Mouse (Mus musculus) stomach, postnatal 0 days (tissue): ENCODE measurements around the gene Sdc4. TPM values are rescaled to one million over a fixed set of nuclear protein-coding genes. Genes with fewer than 3 reads are reported as not detected.

Experiments used
- ATAC-seq: fragments of 200-750 bp; cut with Nextera tagmentation; 2 replicates; pipeline ENCODE4 v1.8.0; 2017; ENCODE audit not compliant: low FRiP score, low TSS enrichment
- DNase-seq: peaks from one replicate; pipeline ENCODE4 v3.0.0-alpha.2; 2016; ENCODE audit warnings: low spot score
- H3K27ac ChIP-seq: fragments of 300-500 bp; sonication (generic); replicated peaks from 2 replicates; pipeline ENCODE4 v1.5.1; 2014; ENCODE audit warnings: mild to moderate bottlenecking, control low read depth
- H3K27me3 ChIP-seq: fragments of 300-500 bp; sonication (generic); 2 replicates; pipeline ENCODE4 v1.6.1; 2014; ENCODE audit warnings: low read length; ENCODE audit not compliant: control insufficient read depth, insufficient read depth
- H3K36me3 ChIP-seq: fragments of 300-500 bp; sonication (generic); 2 replicates; pipeline ENCODE4 v1.6.1; 2014; ENCODE audit warnings: low read length, mixed read lengths; ENCODE audit not compliant: control insufficient read depth, insufficient read depth
- H3K4me1 ChIP-seq: fragments of 300-500 bp; sonication (generic); replicated peaks from 2 replicates; pipeline ENCODE4 v1.6.1; 2014; ENCODE audit warnings: antibody characterized with exemption; ENCODE audit not compliant: control insufficient read depth, insufficient read depth
- H3K4me2 ChIP-seq: fragments of 300-500 bp; sonication (generic); replicated peaks from 2 replicates; pipeline ENCODE4 v1.6.1; 2014; ENCODE audit warnings: low read depth, mild to moderate bottlenecking, control low read depth, moderate library complexity
- H3K4me3 ChIP-seq: fragments of 300-500 bp; sonication (generic); 2 replicates; pipeline ENCODE4 v1.5.1; 2014; ENCODE audit warnings: low read depth, low read length, control low read depth
- H3K9ac ChIP-seq: fragments of 300-500 bp; sonication (generic); 2 replicates; pipeline ENCODE4 v1.6.1; 2014; ENCODE audit warnings: mild to moderate bottlenecking, low read length, control low read depth, mixed read lengths
- H3K9me3 ChIP-seq: fragments of 300-500 bp; sonication (generic); 2 replicates; pipeline ENCODE4 v1.6.1; 2016; ENCODE audit warnings: low read length; ENCODE audit not compliant: control insufficient read depth
- CTCF ChIP-seq: IDR thresholded peaks from 2 replicates; pipeline ENCODE4 v1.5.1; 2016; ENCODE audit warnings: antibody characterized with exemption, low read depth, mild to moderate bottlenecking, moderate library complexity
- EP300 ChIP-seq: optimal IDR thresholded peaks from 2 replicates; pipeline ENCODE3; 2016; ENCODE audit warnings: antibody characterized with exemption
- WGBS: fragments of 180-500 bp; shearing (Covaris S2); extraction: QIAGEN DNeasy Blood & Tissue Kit; methylation state at CpG from one replicate; pipeline ENCODE4 v1.1.7; 2014; 5-methylcytosine and 5-hydroxymethylcytosine counted together
- polyA plus RNA-seq: library from polyadenylated mRNA; unstranded; fragments of >200 nt; fragmentation: Nextera tagmentation; extraction: Ambion mirVana; gene quantifications from 2 replicates; pipeline ENCODE4 v1.2.1, GENCODE M21; 2015

Sdc4 gene
- polyA plus RNA-seq, 1 experiment from 2014 or later = 133 TPM

- Histone ChIP-seq H3K36me3 (peaks cover 22% of the 10 kb centered on the region), H3K4me1 (peaks cover 11% of the 10 kb centered on the region), H3K9me3 (no peaks in the 10 kb centered on the region), H3K4me2 (no peak overlapping the region), H3K27me3 (no peaks in the 10 kb centered on the region), H3K4me3 (no peak overlapping the region), H3K9ac (no peak overlapping the region), H3K27ac (no peak overlapping the region)
- no peak for DNase-seq
- no peak for ATAC-seq
- 66% methylated on average over 5 of the region's 5 CpGs for WGBS
- TF ChIP-seq CTCF = no peak
- no peak for TF ChIP-seq EP300
Measured at GRCm38 (mm10) chr2:164426952-164427351, 16.7 kb downstream of the Sdc4 start.

GRCm38 (mm10) chr2:164426121-164426520 lies 17.6 kb downstream of the Sdc4 start:
- H3K9ac ChIP-seq = no peak overlapping the region
- peaks cover 22% of the 10 kb centered on the region for H3K36me3 ChIP-seq
- 35% methylated on average over 12 of the region's 12 CpGs for whole genome bisulfite sequencing
- no peaks in the 10 kb centered on the region for H3K27me3 ChIP-seq
- no peak for TF ChIP-seq CTCF
- TF ChIP-seq EP300 = no peak
- H3K4me2 ChIP-seq = no peak overlapping the region
- H3K9me3 ChIP-seq = no peaks in the 10 kb centered on the region
- no peak overlapping the region for H3K4me3 ChIP-seq
- peaks cover 6% of the 10 kb centered on the region for H3K4me1 ChIP-seq
- no peak overlapping the region for H3K27ac ChIP-seq
- peak; percentile 36; the same call in 1 of the 2 replicates for ATAC-seq
- peak; percentile 56 for DNase-seq

DNA sequence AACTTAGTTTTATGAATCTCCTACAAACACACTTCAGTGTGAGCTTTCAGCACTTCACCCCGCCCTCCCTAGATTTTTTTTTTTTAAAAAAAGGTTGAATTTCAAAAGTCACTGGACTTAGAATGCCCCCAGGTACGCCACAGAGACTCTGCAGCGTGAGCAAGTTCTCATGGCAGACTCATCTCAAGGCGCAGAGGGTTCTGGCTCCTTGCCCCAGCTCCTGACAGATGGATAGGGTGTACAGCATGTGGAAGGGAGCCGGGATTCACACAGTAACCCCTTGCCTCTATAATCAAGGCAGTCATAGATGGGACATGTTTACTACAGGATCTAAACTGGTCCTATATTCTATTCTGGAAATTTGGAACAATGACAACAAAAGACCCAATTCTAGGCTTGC lies 18.3 kb downstream of the Sdc4 start:
- Histone ChIP-seq H3K27me3 (no peaks in the 10 kb centered on the region), H3K9me3 (no peaks in the 10 kb centered on the region), H3K4me3 (no peak overlapping the region), H3K4me1 (no peaks in the 10 kb centered on the region), H3K27ac (no peak overlapping the region), H3K9ac (no peak overlapping the region), H3K4me2 (no peak overlapping the region), H3K36me3 (peaks cover 22% of the 10 kb centered on the region)
- 80% methylated on average over 5 of the region's 5 CpGs for WGBS
- no peak for DNase-seq
- ATAC-seq = no peak
- no peak for TF ChIP-seq CTCF
- TF ChIP-seq EP300 = no peak

DNA sequence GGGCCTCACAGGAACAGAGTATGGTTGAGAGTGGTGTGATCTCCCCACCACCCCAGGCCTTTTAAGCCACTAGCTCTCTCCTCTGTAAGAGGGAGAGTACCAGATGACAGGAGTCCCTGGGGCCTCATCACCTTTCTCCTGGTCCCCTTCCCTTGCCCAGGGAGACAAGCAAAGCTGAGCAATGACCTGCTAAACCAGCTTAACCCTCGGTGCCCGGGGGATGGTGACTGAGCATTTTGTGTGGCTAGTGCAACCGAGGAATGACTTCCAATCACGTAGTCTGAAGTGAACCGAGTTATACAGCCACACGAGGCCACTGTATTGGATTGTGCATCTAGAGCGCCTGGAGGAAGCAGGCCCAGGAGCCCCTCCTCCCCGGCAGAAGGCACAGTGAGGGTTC lies 19.3 kb downstream of the Sdc4 start:
- H3K9me3 ChIP-seq = no peaks in the 10 kb centered on the region
- ATAC-seq (no peak), DNase-seq (no peak)
- H3K9ac ChIP-seq = no peak overlapping the region
- no peaks in the 10 kb centered on the region for H3K27me3 ChIP-seq
- H3K4me3 ChIP-seq = no peak overlapping the region
- H3K4me2 ChIP-seq = no peak overlapping the region
- peaks cover 22% of the 10 kb centered on the region for H3K36me3 ChIP-seq
- WGBS = 92% methylated on average over 8 of the region's 8 CpGs
- no peaks in the 10 kb centered on the region for H3K4me1 ChIP-seq
- no peak for TF ChIP-seq CTCF
- TF ChIP-seq EP300 = no peak
- no peak overlapping the region for H3K27ac ChIP-seq

DNA sequence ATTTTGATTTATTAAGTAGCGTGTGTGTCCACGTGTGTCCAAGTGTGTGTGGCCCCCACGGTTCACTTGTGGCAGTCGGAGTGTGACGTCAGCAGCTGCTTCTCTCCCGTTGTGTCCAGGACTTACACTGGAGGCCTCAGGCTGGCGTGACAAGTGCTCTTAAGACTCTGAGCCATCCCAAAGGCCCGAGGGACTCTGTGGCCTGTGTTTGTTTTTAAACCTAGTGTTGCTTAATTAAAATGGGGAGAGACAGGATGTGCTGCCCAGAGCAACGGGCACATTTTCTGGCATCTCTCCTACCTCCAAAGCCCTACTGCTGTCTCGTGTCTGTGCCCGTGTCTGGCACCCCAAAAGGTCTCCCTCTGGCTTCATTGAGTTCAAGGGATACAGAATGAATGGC lies 20.2 kb downstream of the Sdc4 start:
- H3K27ac ChIP-seq = no peak overlapping the region

DNA sequence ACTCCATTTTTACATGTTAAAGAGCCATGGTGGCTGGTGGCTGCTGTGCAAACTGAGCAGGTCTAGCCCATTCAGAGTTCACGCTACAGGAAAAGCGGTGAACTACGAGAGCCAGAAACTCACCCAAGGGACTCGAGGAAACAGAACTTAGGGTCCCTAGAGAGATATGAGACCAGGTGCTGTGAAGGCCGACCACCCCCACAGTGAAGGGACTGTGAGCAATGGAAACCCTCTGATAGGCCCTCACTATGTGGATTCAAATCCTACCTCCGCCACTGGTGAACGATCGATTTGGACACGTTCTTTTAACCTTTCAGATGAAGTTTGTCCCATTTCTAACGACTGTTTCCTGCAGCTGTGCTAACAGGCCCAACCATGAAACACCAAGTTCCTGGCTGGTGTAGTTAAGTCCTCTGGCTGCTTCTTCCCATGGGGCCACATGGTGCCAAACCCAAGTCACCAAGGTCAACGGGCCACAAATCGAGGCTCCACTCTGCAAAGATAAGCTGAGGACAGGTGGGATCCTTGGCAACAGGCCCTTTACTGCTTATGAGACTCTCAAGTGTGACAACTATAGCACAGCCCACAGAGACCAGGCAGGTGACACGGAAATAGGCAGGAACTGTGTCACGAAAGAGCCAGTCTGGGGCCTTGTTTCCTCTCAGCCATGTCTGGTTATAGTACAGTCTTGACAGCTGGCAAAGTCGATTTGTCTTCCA lies 20.9 kb downstream of the Sdc4 start:
- Histone ChIP-seq H3K36me3 (peaks cover 13% of the 10 kb centered on the region), H3K4me2 (no peak overlapping the region), H3K9ac (no peak overlapping the region), H3K27ac (peak overlapping the region; percentile 78), H3K4me3 (no peak overlapping the region), H3K9me3 (no peaks in the 10 kb centered on the region), H3K4me1 (no peaks in the 10 kb centered on the region), H3K27me3 (no peaks in the 10 kb centered on the region)
- no peak for TF ChIP-seq EP300
- TF ChIP-seq CTCF = no peak
- DNase-seq (no peak), ATAC-seq (no peak)
- WGBS = 81% methylated on average over 15 of the region's 15 CpGs

More for the DNA sequence above, 20.2 kb downstream of the Sdc4 start:
- WGBS = 83% methylated on average over 11 of the region's 11 CpGs
- no peak for DNase-seq
- H3K27me3 ChIP-seq = no peaks in the 10 kb centered on the region
- peaks cover 13% of the 10 kb centered on the region for H3K36me3 ChIP-seq
- no peak overlapping the region for H3K4me2 ChIP-seq
- no peaks in the 10 kb centered on the region for H3K9me3 ChIP-seq
- no peaks in the 10 kb centered on the region for H3K4me1 ChIP-seq
- H3K9ac ChIP-seq = no peak overlapping the region
- no peak overlapping the region for H3K4me3 ChIP-seq
- ATAC-seq = no peak
- no peak for TF ChIP-seq CTCF
- TF ChIP-seq EP300 = no peak
